Mouse (Mus musculus): ENCODE data around the gene Dnah12. TPM values are rescaled to one million over a fixed set of nuclear protein-coding genes. Genes with fewer than 3 reads are reported as not detected.
A peak's percentile ranks its signal among the peaks of the same experiment; 100 is the strongest.

Gene Dnah12
- total and polyA plus RNA-seq, 3 experiments, result 0.16 TPM; not detected in 2

GRCm38 (mm10) chr14:26805500-26805899, 112.4 kb downstream of the Dnah12 start:
- Histone ChIP-seq H3K9me3 (replicated peaks) (no peaks in the 10 kb centered on the region), H3K4me1 (ENCODE audit: insufficient read depth, low read depth, low read length) (peaks cover 2% of the 10 kb centered on the region; the same call in 1 of the 2 replicates), H3K4me3 (ENCODE audit: low read depth, low read length) (no peak overlapping the region), H3K36me3 (replicated peaks) (no peaks in the 10 kb centered on the region), H3K27me3 (ENCODE audit: insufficient read depth, low read length) (no peaks in the 10 kb centered on the region; the same call in 1 of the 2 replicates)
- ATAC-seq (ENCODE audit: extremely low read depth, insufficient number of reproducible peaks, low FRiP score, poor library complexity, severe bottlenecking), result no peak
- TF ChIP-seq GATA1 (IDR thresholded peaks at IDR 0.05; ENCODE audit: borderline replicate concordance, low read length) (no peak), CTCF (IDR thresholded peaks at IDR 0.05; ENCODE audit: low read depth, low read length) (no peak), GATA2 (IDR thresholded peaks at IDR 0.05; ENCODE audit: borderline replicate concordance, low read depth, low read length) (no peak), POLR2AphosphoS5 (IDR thresholded peaks at IDR 0.05; ENCODE audit: insufficient replicate concordance, low read depth, low read length) (no peak), TAL1 (conservative IDR thresholded peaks at IDR 0.05; ENCODE audit: low read depth, low read length) (no peak)
- no peak for DNase-seq (ENCODE audit: low spot score)

GRCm38 (mm10) chr14:26812734-26813133, 119.7 kb downstream of the Dnah12 start:
- TF ChIP-seq POLR2AphosphoS5 (IDR thresholded peaks at IDR 0.05; ENCODE audit: insufficient replicate concordance, low read depth, low read length) (no peak), TAL1 (conservative IDR thresholded peaks at IDR 0.05; ENCODE audit: low read depth, low read length) (no peak), GATA1 (IDR thresholded peaks at IDR 0.05; ENCODE audit: borderline replicate concordance, low read length) (no peak), CTCF (IDR thresholded peaks at IDR 0.05; ENCODE audit: low read depth, low read length) (no peak), GATA2 (IDR thresholded peaks at IDR 0.05; ENCODE audit: borderline replicate concordance, low read depth, low read length) (no peak)
- H3K4me3 ChIP-seq (ENCODE audit: low read depth, low read length), result no peak overlapping the region
- H3K27me3 ChIP-seq (ENCODE audit: insufficient read depth, low read length), result peaks cover 6% of the 10 kb centered on the region
- no peaks in the 10 kb centered on the region for H3K36me3 ChIP-seq (replicated peaks)
- no peaks in the 10 kb centered on the region for H3K9me3 ChIP-seq (replicated peaks)
- no peak for DNase-seq (ENCODE audit: low spot score)
- H3K4me1 ChIP-seq (ENCODE audit: insufficient read depth, low read depth, low read length), result peaks cover 2% of the 10 kb centered on the region; the same call in 1 of the 2 replicates
- no peak for ATAC-seq (ENCODE audit: extremely low read depth, insufficient number of reproducible peaks, low FRiP score, poor library complexity, severe bottlenecking)

GRCm38 (mm10) chr14:26813871-26814270, 120.8 kb downstream of the Dnah12 start:
- H3K36me3 ChIP-seq (replicated peaks), result no peaks in the 10 kb centered on the region
- TF ChIP-seq POLR2AphosphoS5 (IDR thresholded peaks at IDR 0.05; ENCODE audit: insufficient replicate concordance, low read depth, low read length), result no peak
- no peak for TF ChIP-seq CTCF (IDR thresholded peaks at IDR 0.05; ENCODE audit: low read depth, low read length)
- TF ChIP-seq GATA2 (IDR thresholded peaks at IDR 0.05; ENCODE audit: borderline replicate concordance, low read depth, low read length), result no peak
- no peak for TF ChIP-seq TAL1 (conservative IDR thresholded peaks at IDR 0.05; ENCODE audit: low read depth, low read length)
- no peak for TF ChIP-seq GATA1 (IDR thresholded peaks at IDR 0.05; ENCODE audit: borderline replicate concordance, low read length)
- peaks cover 6% of the 10 kb centered on the region for H3K27me3 ChIP-seq (ENCODE audit: insufficient read depth, low read length)
- H3K9me3 ChIP-seq (replicated peaks), result no peaks in the 10 kb centered on the region
- H3K4me1 ChIP-seq (ENCODE audit: insufficient read depth, low read depth, low read length), result no peaks in the 10 kb centered on the region
- ATAC-seq (ENCODE audit: extremely low read depth, insufficient number of reproducible peaks, low FRiP score, poor library complexity, severe bottlenecking) (no peak), DNase-seq (ENCODE audit: low spot score) (no peak)
- no peak overlapping the region for H3K4me3 ChIP-seq (ENCODE audit: low read depth, low read length)

- no peak for DNase-seq (ENCODE audit: low spot score)
- ATAC-seq (ENCODE audit: extremely low read depth, insufficient number of reproducible peaks, low FRiP score, poor library complexity, severe bottlenecking), result no peak
These were observed 121.8 kb downstream of the Dnah12 start for GRCm38 (mm10) chr14:26814908-26815307.

GRCm38 (mm10) chr14:26816785-26817184, 123.7 kb downstream of the Dnah12 start:
- Histone ChIP-seq H3K4me1 (ENCODE audit: insufficient read depth, low read depth, low read length) (no peaks in the 10 kb centered on the region), H3K36me3 (replicated peaks) (no peaks in the 10 kb centered on the region), H3K9me3 (replicated peaks) (no peaks in the 10 kb centered on the region), H3K27me3 (ENCODE audit: insufficient read depth, low read length) (peaks cover 6% of the 10 kb centered on the region), H3K4me3 (ENCODE audit: low read depth, low read length) (no peak overlapping the region)
- no peak for DNase-seq (ENCODE audit: low spot score)
- no peak for ATAC-seq (ENCODE audit: extremely low read depth, insufficient number of reproducible peaks, low FRiP score, poor library complexity, severe bottlenecking)
- no peak for TF ChIP-seq TAL1 (conservative IDR thresholded peaks at IDR 0.05; ENCODE audit: low read depth, low read length)
- TF ChIP-seq GATA1 (IDR thresholded peaks at IDR 0.05; ENCODE audit: borderline replicate concordance, low read length), result no peak
- no peak for TF ChIP-seq POLR2AphosphoS5 (IDR thresholded peaks at IDR 0.05; ENCODE audit: insufficient replicate concordance, low read depth, low read length)
- TF ChIP-seq GATA2 (IDR thresholded peaks at IDR 0.05; ENCODE audit: borderline replicate concordance, low read depth, low read length), result no peak
- no peak for TF ChIP-seq CTCF (IDR thresholded peaks at IDR 0.05; ENCODE audit: low read depth, low read length)

More at GRCm38 (mm10) chr14:26814908-26815307, 121.8 kb downstream of the Dnah12 start:
- H3K4me1 ChIP-seq (ENCODE audit: insufficient read depth, low read depth, low read length), result no peaks in the 10 kb centered on the region
- TF ChIP-seq GATA2 (IDR thresholded peaks at IDR 0.05; ENCODE audit: borderline replicate concordance, low read depth, low read length) (no peak), TAL1 (conservative IDR thresholded peaks at IDR 0.05; ENCODE audit: low read depth, low read length) (no peak)
- H3K9me3 ChIP-seq (replicated peaks), result no peaks in the 10 kb centered on the region
- no peak overlapping the region for H3K4me3 ChIP-seq (ENCODE audit: low read depth, low read length)
- peaks cover 6% of the 10 kb centered on the region for H3K27me3 ChIP-seq (ENCODE audit: insufficient read depth, low read length)
- H3K36me3 ChIP-seq (replicated peaks), result no peaks in the 10 kb centered on the region

GRCm38 (mm10) chr14:26826020-26826419, 132.9 kb downstream of the Dnah12 start:
- Histone ChIP-seq H3K36me3 (replicated peaks) (no peaks in the 10 kb centered on the region), H3K4me1 (ENCODE audit: insufficient read depth, low read depth, low read length) (no peaks in the 10 kb centered on the region), H3K4me3 (ENCODE audit: low read depth, low read length) (no peak overlapping the region), H3K27me3 (ENCODE audit: insufficient read depth, low read length) (no peaks in the 10 kb centered on the region), H3K9me3 (replicated peaks) (no peaks in the 10 kb centered on the region)
- peak; percentile 22; the same call in 1 of the 2 replicates for ATAC-seq (ENCODE audit: extremely low read depth, insufficient number of reproducible peaks, low FRiP score, poor library complexity, severe bottlenecking)
- DNase-seq (ENCODE audit: low spot score), result no peak
- TF ChIP-seq TAL1 (conservative IDR thresholded peaks at IDR 0.05; ENCODE audit: low read depth, low read length) (no peak), GATA1 (IDR thresholded peaks at IDR 0.05; ENCODE audit: borderline replicate concordance, low read length) (no peak), POLR2AphosphoS5 (IDR thresholded peaks at IDR 0.05; ENCODE audit: insufficient replicate concordance, low read depth, low read length) (no peak), GATA2 (IDR thresholded peaks at IDR 0.05; ENCODE audit: borderline replicate concordance, low read depth, low read length) (no peak), CTCF (IDR thresholded peaks at IDR 0.05; ENCODE audit: low read depth, low read length) (no peak)
